Mouse (Mus musculus): ENCODE data around the gene Herc1. TPM values are rescaled to one million over a fixed set of nuclear protein-coding genes. Genes with fewer than 3 reads are reported as not detected.

Gene Herc1
- polyA plus RNA-seq, 1 experiment = 9.9 TPM

GRCm38 (mm10) chr9:66326879-66327278, 23.4 kb upstream of the Herc1 start:
- no peaks in the 10 kb centered on the region for H3K79me2 ChIP-seq (ENCODE audit: control insufficient read depth, insufficient read depth)
- TF ChIP-seq USF1 (IDR thresholded peaks at IDR 0.05; ENCODE audit: low read depth) = no peak
- no peak for TF ChIP-seq POLR2A (IDR thresholded peaks at IDR 0.05; ENCODE audit: insufficient read length, low read depth)
- no peak for TF ChIP-seq TCF3 (IDR thresholded peaks at IDR 0.05; ENCODE audit: insufficient read length, low read depth)
- TF ChIP-seq SRF (IDR thresholded peaks at IDR 0.05; ENCODE audit: control insufficient read depth, insufficient read length, low read depth) = no peak
- no peak for TF ChIP-seq POLR2AphosphoS2 (IDR thresholded peaks at IDR 0.05; ENCODE audit: insufficient read length, low read depth)
- TF ChIP-seq E2F4 (IDR thresholded peaks at IDR 0.05; ENCODE audit: insufficient read depth) = no peak
- no peak for TF ChIP-seq MYOG (IDR thresholded peaks at IDR 0.05; ENCODE audit: control insufficient read depth in 1 of 3, insufficient read depth in 1 of 3, insufficient read length in 2 of 3, low read depth in 2 of 3)
- TF ChIP-seq CEBPB (IDR thresholded peaks at IDR 0.05; ENCODE audit: insufficient read depth, poor library complexity, severe bottlenecking) = no peak
- TF ChIP-seq MAX (IDR thresholded peaks at IDR 0.05; ENCODE audit: low read depth) = no peak
- TF ChIP-seq TCF12 (IDR thresholded peaks at IDR 0.05; ENCODE audit: insufficient read depth, poor library complexity, severe bottlenecking) = no peak
- no peak for TF ChIP-seq MYOD1 (IDR thresholded peaks at IDR 0.05; ENCODE audit: control insufficient read depth in 1 of 3, insufficient read length in 2 of 3, low read depth in 2 of 3)
- TF ChIP-seq REST (IDR thresholded peaks at IDR 0.05; ENCODE audit: insufficient read depth, insufficient read length) = no peak
- H3K27me3 ChIP-seq (ENCODE audit: control insufficient read depth, insufficient read depth, insufficient read length) = no peaks in the 10 kb centered on the region
- H3K36me3 ChIP-seq (ENCODE audit: control insufficient read depth, insufficient read depth) = no peaks in the 10 kb centered on the region
- no peak overlapping the region for H3K4me2 ChIP-seq (ENCODE audit: low read depth)
- no peak overlapping the region for H3ac ChIP-seq (ENCODE audit: control insufficient read depth, insufficient read length)
- no peak overlapping the region for H3K4me3 ChIP-seq

GRCm38 (mm10) chr9:66329474-66329873, 20.8 kb upstream of the Herc1 start:
- H3K36me3 ChIP-seq (ENCODE audit: control insufficient read depth, insufficient read depth) = no peaks in the 10 kb centered on the region

GRCm38 (mm10) chr9:66330437-66330836, 19.8 kb upstream of the Herc1 start:
- H3K4me3 ChIP-seq = no peak overlapping the region
- no peaks in the 10 kb centered on the region for H3K36me3 ChIP-seq (ENCODE audit: control insufficient read depth, insufficient read depth)
- H3ac ChIP-seq (ENCODE audit: control insufficient read depth, insufficient read length) = no peak overlapping the region
- TF ChIP-seq USF1 (IDR thresholded peaks at IDR 0.05; ENCODE audit: low read depth) (no peak), POLR2A (IDR thresholded peaks at IDR 0.05; ENCODE audit: insufficient read length, low read depth) (no peak), MAX (IDR thresholded peaks at IDR 0.05; ENCODE audit: low read depth) (no peak), TCF3 (IDR thresholded peaks at IDR 0.05; ENCODE audit: insufficient read length, low read depth) (no peak), TCF12 (IDR thresholded peaks at IDR 0.05; ENCODE audit: insufficient read depth, poor library complexity, severe bottlenecking) (no peak), MYOG (IDR thresholded peaks at IDR 0.05; ENCODE audit: control insufficient read depth in 1 of 3, insufficient read depth in 1 of 3, insufficient read length in 2 of 3, low read depth in 2 of 3) (no peak), POLR2AphosphoS2 (IDR thresholded peaks at IDR 0.05; ENCODE audit: insufficient read length, low read depth) (no peak), E2F4 (IDR thresholded peaks at IDR 0.05; ENCODE audit: insufficient read depth) (no peak), SRF (IDR thresholded peaks at IDR 0.05; ENCODE audit: control insufficient read depth, insufficient read length, low read depth) (no peak), MYOD1 (IDR thresholded peaks at IDR 0.05; ENCODE audit: control insufficient read depth in 1 of 3, insufficient read length in 2 of 3, low read depth in 2 of 3) (no peak), CEBPB (IDR thresholded peaks at IDR 0.05; ENCODE audit: insufficient read depth, poor library complexity, severe bottlenecking) (no peak), REST (IDR thresholded peaks at IDR 0.05; ENCODE audit: insufficient read depth, insufficient read length) (no peak)
- H3K27me3 ChIP-seq (ENCODE audit: control insufficient read depth, insufficient read depth, insufficient read length) = no peaks in the 10 kb centered on the region
- H3K79me2 ChIP-seq (ENCODE audit: control insufficient read depth, insufficient read depth) = no peaks in the 10 kb centered on the region
- no peak overlapping the region for H3K4me2 ChIP-seq (ENCODE audit: low read depth)

More at GRCm38 (mm10) chr9:66329474-66329873, 20.8 kb upstream of the Herc1 start:
- no peaks in the 10 kb centered on the region for H3K27me3 ChIP-seq (ENCODE audit: control insufficient read depth, insufficient read depth, insufficient read length)
- H3K4me3 ChIP-seq = no peak overlapping the region
- no peak overlapping the region for H3ac ChIP-seq (ENCODE audit: control insufficient read depth, insufficient read length)
- H3K4me2 ChIP-seq (ENCODE audit: low read depth) = no peak overlapping the region
- no peak for TF ChIP-seq MAX (IDR thresholded peaks at IDR 0.05; ENCODE audit: low read depth)
- no peak for TF ChIP-seq POLR2AphosphoS2 (IDR thresholded peaks at IDR 0.05; ENCODE audit: insufficient read length, low read depth)
- no peak for TF ChIP-seq TCF3 (IDR thresholded peaks at IDR 0.05; ENCODE audit: insufficient read length, low read depth)
- no peak for TF ChIP-seq MYOD1 (IDR thresholded peaks at IDR 0.05; ENCODE audit: control insufficient read depth in 1 of 3, insufficient read length in 2 of 3, low read depth in 2 of 3)
- no peak for TF ChIP-seq REST (IDR thresholded peaks at IDR 0.05; ENCODE audit: insufficient read depth, insufficient read length)
- no peak for TF ChIP-seq TCF12 (IDR thresholded peaks at IDR 0.05; ENCODE audit: insufficient read depth, poor library complexity, severe bottlenecking)
- TF ChIP-seq MYOG (IDR thresholded peaks at IDR 0.05; ENCODE audit: control insufficient read depth in 1 of 3, insufficient read depth in 1 of 3, insufficient read length in 2 of 3, low read depth in 2 of 3) = no peak
- TF ChIP-seq CEBPB (IDR thresholded peaks at IDR 0.05; ENCODE audit: insufficient read depth, poor library complexity, severe bottlenecking) = no peak
- TF ChIP-seq POLR2A (IDR thresholded peaks at IDR 0.05; ENCODE audit: insufficient read length, low read depth) = no peak
- no peak for TF ChIP-seq USF1 (IDR thresholded peaks at IDR 0.05; ENCODE audit: low read depth)
- no peak for TF ChIP-seq SRF (IDR thresholded peaks at IDR 0.05; ENCODE audit: control insufficient read depth, insufficient read length, low read depth)
- no peak for TF ChIP-seq E2F4 (IDR thresholded peaks at IDR 0.05; ENCODE audit: insufficient read depth)
- no peaks in the 10 kb centered on the region for H3K79me2 ChIP-seq (ENCODE audit: control insufficient read depth, insufficient read depth)

GRCm38 (mm10) chr9:66331548-66331947, 18.7 kb upstream of the Herc1 start:
- Histone ChIP-seq H3K27me3 (ENCODE audit: control insufficient read depth, insufficient read depth, insufficient read length) (no peaks in the 10 kb centered on the region), H3ac (ENCODE audit: control insufficient read depth, insufficient read length) (no peak overlapping the region), H3K79me2 (ENCODE audit: control insufficient read depth, insufficient read depth) (no peaks in the 10 kb centered on the region), H3K4me2 (ENCODE audit: low read depth) (no peak overlapping the region), H3K4me3 (no peak overlapping the region), H3K36me3 (ENCODE audit: control insufficient read depth, insufficient read depth) (no peaks in the 10 kb centered on the region)
- TF ChIP-seq MYOD1 (IDR thresholded peaks at IDR 0.05; ENCODE audit: control insufficient read depth in 1 of 3, insufficient read length in 2 of 3, low read depth in 2 of 3) (no peak), REST (IDR thresholded peaks at IDR 0.05; ENCODE audit: insufficient read depth, insufficient read length) (no peak), POLR2AphosphoS2 (IDR thresholded peaks at IDR 0.05; ENCODE audit: insufficient read length, low read depth) (no peak), MAX (IDR thresholded peaks at IDR 0.05; ENCODE audit: low read depth) (no peak), USF1 (IDR thresholded peaks at IDR 0.05; ENCODE audit: low read depth) (no peak), MYOG (IDR thresholded peaks at IDR 0.05; ENCODE audit: control insufficient read depth in 1 of 3, insufficient read depth in 1 of 3, insufficient read length in 2 of 3, low read depth in 2 of 3) (no peak), TCF3 (IDR thresholded peaks at IDR 0.05; ENCODE audit: insufficient read length, low read depth) (no peak), SRF (IDR thresholded peaks at IDR 0.05; ENCODE audit: control insufficient read depth, insufficient read length, low read depth) (no peak), E2F4 (IDR thresholded peaks at IDR 0.05; ENCODE audit: insufficient read depth) (no peak), TCF12 (IDR thresholded peaks at IDR 0.05; ENCODE audit: insufficient read depth, poor library complexity, severe bottlenecking) (no peak), POLR2A (IDR thresholded peaks at IDR 0.05; ENCODE audit: insufficient read length, low read depth) (no peak), CEBPB (IDR thresholded peaks at IDR 0.05; ENCODE audit: insufficient read depth, poor library complexity, severe bottlenecking) (no peak)
